Mouse (Mus musculus) cerebral cortex, adult 2 months (tissue): ENCODE measurements around the gene Trip12.

Experiments
- WGBS: fragments of 180-500 bp; shearing (Covaris S2); methylation state at CpG from one replicate; pipeline ENCODE4 v1.1.7; 2018; 5-methylcytosine and 5-hydroxymethylcytosine counted together

Trip12 gene

DNA sequence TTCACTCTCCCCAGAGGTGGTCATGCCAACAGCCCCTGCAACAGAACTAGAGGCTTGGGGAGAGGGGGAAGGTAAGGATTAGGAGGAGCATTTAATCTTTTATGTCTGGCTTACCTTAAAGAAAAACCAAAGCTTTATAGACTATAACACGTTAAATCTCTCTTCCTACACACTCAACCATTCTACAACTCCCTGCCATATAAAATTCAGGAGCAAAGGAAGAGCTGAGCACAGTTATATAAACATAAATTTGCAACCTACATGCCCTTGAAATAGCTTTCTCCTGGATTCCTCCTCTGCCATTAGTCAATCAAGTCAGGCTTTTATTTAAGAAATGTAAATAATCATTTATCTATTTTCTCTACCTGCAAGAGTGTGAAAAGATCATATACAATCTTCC is 62.9 kb downstream of the Trip12 start:
- WGBS: 42% methylated on average over 1 of the region's 1 CpGs

- WGBS: 91% methylated on average over 4 of the region's 4 CpGs
Observed at GRCm38 (mm10) chr1:84758843-84759242, 81.5 kb downstream of the Trip12 start.

DNA sequence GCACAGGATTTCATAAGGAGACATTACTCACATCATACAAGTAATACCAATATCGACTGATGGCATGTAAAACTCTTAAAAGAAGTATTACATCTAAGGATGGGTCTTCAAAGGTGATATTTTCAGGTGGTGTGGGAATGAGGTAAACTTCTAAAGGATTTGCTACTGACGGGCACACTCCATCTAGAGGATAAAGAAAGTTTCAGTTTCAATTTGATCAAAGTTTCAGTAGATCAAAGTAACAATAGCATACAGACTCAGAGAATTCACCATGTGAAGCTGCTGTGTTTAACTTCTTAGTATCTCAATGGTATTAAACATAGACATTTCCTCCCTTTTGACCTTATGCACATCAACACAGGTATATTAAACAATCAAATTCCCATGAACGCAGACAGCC is 98.2 kb downstream of the Trip12 start:
- 80% methylated on average over 3 of the region's 3 CpGs for WGBS

DNA sequence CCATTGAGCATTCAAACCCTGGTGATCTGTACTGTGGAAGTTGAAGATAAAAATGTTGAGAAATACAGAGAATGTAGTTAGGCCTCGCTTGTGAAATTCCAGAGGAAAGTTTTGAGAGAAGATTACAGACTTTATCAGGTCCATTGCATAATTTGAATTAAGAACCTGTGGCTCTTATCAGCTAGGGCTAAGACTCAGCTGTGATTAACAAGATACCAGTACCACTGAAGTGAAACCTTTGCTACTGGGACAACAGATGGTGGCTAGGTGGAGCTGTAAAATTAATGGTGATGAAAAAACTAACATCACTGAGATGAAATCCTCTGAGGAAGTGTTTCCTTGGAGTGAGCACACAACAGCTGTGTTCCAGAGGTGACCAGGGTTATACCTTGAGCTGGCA is 100.2 kb downstream of the Trip12 start:
- WGBS: 96% methylated on average over 1 of the region's 1 CpGs

DNA sequence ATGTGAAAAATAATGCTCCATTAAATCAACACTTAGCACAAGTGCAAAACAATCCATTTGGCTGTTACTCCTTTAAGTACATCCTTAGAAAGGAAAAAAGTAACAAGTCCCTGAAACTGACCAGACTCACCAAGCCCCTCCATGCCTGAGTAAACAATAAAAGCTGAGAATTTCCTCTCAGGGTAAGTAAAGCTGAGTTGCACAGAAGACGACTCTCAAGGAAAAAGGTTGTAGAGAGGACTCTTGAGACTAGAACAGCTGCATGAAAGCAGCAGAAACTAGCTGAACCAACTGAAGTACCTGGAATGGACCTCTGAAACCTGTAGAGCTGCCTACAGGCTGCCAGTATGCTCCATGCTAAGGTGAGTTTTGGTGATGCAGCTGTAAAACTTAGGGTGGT is 103.2 kb downstream of the Trip12 start:
- 47% methylated on average over 1 of the region's 1 CpGs for WGBS

DNA sequence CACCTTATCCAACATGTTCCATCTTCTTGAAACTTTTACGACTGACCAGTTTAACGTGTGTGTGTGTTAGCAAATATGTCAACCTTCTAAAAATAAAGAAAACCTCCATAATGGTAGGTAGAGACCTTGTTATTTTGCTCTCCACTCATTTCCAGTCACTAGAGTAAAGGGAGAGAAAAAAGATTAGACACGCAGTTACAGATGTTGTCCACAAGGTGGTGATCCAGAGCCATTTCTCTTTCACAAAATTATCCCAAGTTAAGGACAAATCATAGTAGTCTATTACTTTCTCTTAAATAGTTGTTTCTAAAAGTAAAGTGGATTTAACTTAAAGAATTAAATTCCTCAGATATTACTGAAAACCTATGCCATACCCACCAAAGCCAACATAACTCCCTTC is 106.5 kb downstream of the Trip12 start:
- WGBS: 58% methylated on average over 3 of the region's 3 CpGs

DNA sequence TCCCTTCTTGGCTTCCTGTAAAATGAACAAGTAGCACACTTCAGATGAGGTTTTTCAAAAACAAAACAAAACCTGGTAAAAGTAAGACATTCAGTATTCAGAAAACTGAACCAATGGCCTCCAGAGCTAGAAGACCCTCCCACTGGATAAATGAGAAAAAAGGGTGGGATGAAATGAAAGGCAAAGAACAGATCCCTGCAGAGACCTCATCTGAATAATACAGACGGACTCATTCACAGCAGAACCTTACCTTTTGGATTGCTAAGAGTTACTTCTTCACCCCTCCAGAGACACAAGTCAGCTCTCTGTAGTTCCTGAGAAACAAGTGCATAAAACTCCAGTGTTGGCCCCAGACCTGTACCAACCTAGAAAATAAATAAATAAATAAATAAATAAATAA is 108.6 kb downstream of the Trip12 start:
- WGBS: 97% methylated on average over 1 of the region's 1 CpGs

- 97% methylated on average over 3 of the region's 3 CpGs for WGBS
Observed at GRCm38 (mm10) chr1:84722371-84722770, 117.9 kb downstream of the Trip12 start.

GRCm38 (mm10) chr1:84721942-84722341 is 118.4 kb downstream of the Trip12 start:
- WGBS: 79% methylated on average over 3 of the region's 3 CpGs

GRCm38 (mm10) chr1:84709810-84710785 is 130.2 kb downstream of the Trip12 start:
- 8% methylated on average over 31 of the region's 31 CpGs for WGBS

GRCm38 (mm10) chr1:84709406-84709805 is 130.9 kb downstream of the Trip12 start:
- WGBS: 19% methylated on average over 5 of the region's 5 CpGs

- 97% methylated on average over 6 of the region's 6 CpGs for WGBS
Observed at GRCm38 (mm10) chr1:84700254-84700653, 140.1 kb downstream of the Trip12 start.

GRCm38 (mm10) chr1:84697136-84697535 is 143.2 kb downstream of the Trip12 start:
- WGBS: 2% methylated on average over 2 of the region's 2 CpGs

- WGBS: under 1% methylated on average over 69 of the region's 75 CpGs
Observed at GRCm38 (mm10) chr1:84695517-84696411, 144.6 kb downstream of the Trip12 start, which contains the start of gene Dner. Gene Dner (minus strand): TSS chr1:84696221.

GRCm38 (mm10) chr1:84694688-84695474 is 145.4 kb downstream of the Trip12 start:
- 5% methylated on average over 26 of the region's 26 CpGs for WGBS

- 56% methylated on average over 4 of the region's 4 CpGs for WGBS
Observed at GRCm38 (mm10) chr1:84677910-84678309, 162.4 kb downstream of the Trip12 start.
